ENCODE assay signal across 9 mouse cellular contexts in the genomic region with DNA sequence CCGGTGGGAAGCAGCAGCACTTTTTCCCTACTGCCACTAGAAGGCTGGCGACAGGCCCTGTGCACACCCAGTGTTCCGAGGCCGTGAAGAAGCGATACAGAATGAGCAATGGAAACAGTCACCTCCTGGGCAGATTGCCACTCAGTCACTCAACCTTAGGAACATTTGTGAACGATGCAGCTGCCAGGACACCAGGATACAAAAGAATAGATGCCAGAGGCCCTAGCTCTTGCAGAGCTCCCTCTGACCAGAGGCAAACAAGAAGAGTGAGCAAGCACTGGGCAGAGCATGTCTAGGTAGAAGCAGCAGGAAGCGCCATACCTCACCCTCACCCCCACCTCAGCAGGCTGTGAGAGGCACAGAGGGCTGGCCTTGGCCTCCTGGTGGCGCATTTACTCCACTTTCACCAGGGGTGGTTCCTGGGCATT. TPM values are rescaled to one million over a fixed set of nuclear protein-coding genes. Genes with fewer than 3 reads are reported as not detected.
DNase-seq lines count a peak whose midpoint lies in the region; ATAC-seq lines count a peak whose summit lies in the region.
"Had no signal": no experiment of that assay in that cellular context is flagged by ENCODE, and none has a peak within 500 bp of the region (broad histone marks: within the 10 kb centered on the region; RNA-seq: fewer than 3 reads in every experiment).

No protein-coding gene starts in this region.

- no peak overlapping the region for H3K27ac ChIP-seq in kidney, embryonic 16.5 days (ENCODE audit: low read length)
- H3K27ac ChIP-seq in heart, embryonic 12.5 days (ENCODE audit: poor library complexity, severe bottlenecking), result peak overlapping the region; percentile 77
- peak overlapping the region; percentile 49 for H3K27ac ChIP-seq in midbrain, embryonic 14.5 days (replicated peaks; ENCODE audit: low read depth, low read length)

- no peak for ATAC-seq in kidney, embryonic 16.5 days (ENCODE audit: low FRiP score, low TSS enrichment)
- peak; percentile 38; the same call in 1 of the 2 replicates for ATAC-seq in heart, embryonic 12.5 days (ENCODE audit: insufficient number of reproducible peaks, low FRiP score)
- peak; percentile 49; the same call in 1 of the 2 replicates for ATAC-seq in midbrain, embryonic 14.5 days (ENCODE audit: low FRiP score, low TSS enrichment)

- no peak overlapping the region for H3K4me2 ChIP-seq in kidney, embryonic 16.5 days (replicated peaks; ENCODE audit: low read depth, low read length)
- 0 out of 2 replicates have a peak overlapping the region, but pooled peaks have one; percentile 6 for H3K4me2 ChIP-seq in heart, embryonic 12.5 days
- no peak overlapping the region for H3K4me2 ChIP-seq in midbrain, embryonic 14.5 days (ENCODE audit: low read length)

- H3K36me3 ChIP-seq in kidney, embryonic 16.5 days (ENCODE audit: insufficient read depth, low read length), result no peaks in the 10 kb centered on the region
- H3K36me3 ChIP-seq in heart, embryonic 12.5 days, result no peaks in the 10 kb centered on the region
- H3K36me3 ChIP-seq in midbrain, embryonic 14.5 days (ENCODE audit: control insufficient read depth, insufficient read depth, low read length), result no peaks in the 10 kb centered on the region

- no peak overlapping the region for H3K9ac ChIP-seq in kidney, embryonic 16.5 days (replicated peaks; ENCODE audit: low read length)
- H3K9ac ChIP-seq in heart, embryonic 12.5 days, result no peak overlapping the region
- no peak overlapping the region for H3K9ac ChIP-seq in midbrain, embryonic 14.5 days (replicated peaks; ENCODE audit: low read length)

- H3K9me3 ChIP-seq in kidney, embryonic 16.5 days (ENCODE audit: low read length), result no peaks in the 10 kb centered on the region
- no peaks in the 10 kb centered on the region for H3K9me3 ChIP-seq in heart, embryonic 12.5 days (replicated peaks)
- no peaks in the 10 kb centered on the region for H3K9me3 ChIP-seq in midbrain, embryonic 14.5 days (ENCODE audit: control insufficient read depth, low read length)
- H3K9me3 ChIP-seq: G1E had no signal

- H3K4me1 ChIP-seq in kidney, embryonic 16.5 days (ENCODE audit: insufficient read depth, low read length), result peaks cover 43% of the 10 kb centered on the region
- H3K4me1 ChIP-seq in heart, embryonic 12.5 days (replicated peaks), result peaks cover 75% of the 10 kb centered on the region
- peaks cover 53% of the 10 kb centered on the region for H3K4me1 ChIP-seq in midbrain, embryonic 14.5 days (ENCODE audit: control insufficient read depth, insufficient read depth, low read length)

- peak; percentile 34 for DNase-seq in kidney, adult 18-20 months
- DNase-seq in NIH3T3 (ENCODE audit: low read depth), result peak; percentile 60
- DNase-seq in cerebellum, postnatal 25 days, result peak; percentile 68 to 78
- peak; percentile 32 to 58 for DNase-seq in kidney, postnatal 4 days
- peak; percentile 72 for DNase-seq in midbrain, embryonic 14.5 days
- DNase-seq in urinary bladder, postnatal 25 days (ENCODE audit: low spot score), result peak; percentile 26

- 79% methylated on average over 8 of the region's 8 CpGs for WGBS in kidney, embryonic 16.5 days
- WGBS in heart, embryonic 12.5 days, result 50% methylated on average over 8 of the region's 8 CpGs
- 66% methylated on average over 8 of the region's 8 CpGs for WGBS in midbrain, embryonic 14.5 days

- no peaks in the 10 kb centered on the region for H3K27me3 ChIP-seq in kidney, embryonic 16.5 days (ENCODE audit: insufficient read depth, low read length)
- H3K27me3 ChIP-seq in heart, embryonic 12.5 days (replicated peaks), result no peaks in the 10 kb centered on the region
- H3K27me3 ChIP-seq in midbrain, embryonic 14.5 days (ENCODE audit: control insufficient read depth, insufficient read depth, low read length), result no peaks in the 10 kb centered on the region

- no peak overlapping the region for H3K4me3 ChIP-seq in kidney, embryonic 16.5 days (ENCODE audit: low read length)
- H3K4me3 ChIP-seq in heart, embryonic 12.5 days, result no peak overlapping the region
- no peak overlapping the region for H3K4me3 ChIP-seq in midbrain, embryonic 14.5 days (replicated peaks; ENCODE audit: low read depth, low read length)

RNA-seq across cellular contexts. Expression of gene Tmem131l, which starts 46.9 kb away (rescaled TPM):
- 33.5 and 35.1 TPM in 2 replicates for polyA plus RNA-seq in kidney, embryonic 16.5 days (2015; fragmentation: Nextera tagmentation; extraction: Ambion mirVana)
- polyA plus RNA-seq in heart, embryonic 12.5 days (2016; fragmentation: Nextera tagmentation; extraction: Ambion mirVana), result 26.9 and 27.4 TPM in 2 replicates
- polyA plus RNA-seq in midbrain, embryonic 14.5 days (2014; fragmentation: Nextera tagmentation; extraction: Ambion mirVana), result 89.4 and 90.7 TPM in 2 replicates
